In the genomic region with DNA sequence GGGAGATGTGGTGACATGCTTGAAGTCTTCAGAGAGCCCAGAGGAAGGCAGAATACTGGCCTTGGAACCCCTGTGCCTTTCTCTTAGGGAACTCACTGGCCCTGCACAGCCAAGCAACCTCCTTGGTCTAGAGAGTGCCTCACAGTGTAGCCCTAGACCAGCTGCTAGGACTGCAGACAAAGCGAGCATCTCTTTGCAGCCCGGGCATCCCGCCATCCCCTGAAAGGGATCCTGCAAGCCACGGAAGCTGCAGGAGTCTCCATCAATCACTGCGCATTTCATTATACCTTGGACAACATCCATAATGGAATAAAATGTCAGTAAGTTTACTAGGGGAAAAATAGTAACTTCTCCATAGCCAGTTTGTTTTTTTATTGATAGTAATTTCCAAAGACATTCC, we compare ENCODE assay signal across 13 mouse cellular contexts. TPM values are rescaled to one million over a fixed set of nuclear protein-coding genes. Genes with fewer than 3 reads are reported as not detected.
DNase-seq lines count a peak whose midpoint lies in the region; ATAC-seq and TF ChIP-seq lines count a peak whose summit lies in the region.
"Had no signal": no experiment of that assay in that cellular context is flagged by ENCODE, and none has a peak within 500 bp of the region (broad histone marks: within the 10 kb centered on the region; RNA-seq: fewer than 3 reads in every experiment).

No protein-coding gene starts in this region.

- H3K36me3 ChIP-seq in forebrain, embryonic 14.5 days (ENCODE audit: control insufficient read depth, insufficient read depth, low read length) = peaks cover 31% of the 10 kb centered on the region
- H3K36me3 ChIP-seq in liver, embryonic 12.5 days = no peaks in the 10 kb centered on the region
- no peaks in the 10 kb centered on the region for H3K36me3 ChIP-seq in liver, postnatal 0 days (replicated peaks; ENCODE audit: insufficient read depth, low read length)
- H3K36me3 ChIP-seq: heart, embryonic 10.5 days; liver, embryonic 15.5 days; stomach, embryonic 15.5 days had no signal

- H3K4me1 ChIP-seq in forebrain, embryonic 14.5 days (ENCODE audit: control insufficient read depth, insufficient read depth, low read length) = peaks cover 26% of the 10 kb centered on the region
- H3K4me1 ChIP-seq in liver, embryonic 12.5 days = no peaks in the 10 kb centered on the region
- no peaks in the 10 kb centered on the region for H3K4me1 ChIP-seq in liver, postnatal 0 days (ENCODE audit: insufficient read depth)
- H3K4me1 ChIP-seq: heart, embryonic 10.5 days; liver, embryonic 15.5 days; stomach, embryonic 15.5 days had no signal

- H3K9me3 ChIP-seq in forebrain, embryonic 14.5 days (replicated peaks; ENCODE audit: control insufficient read depth, low read length) = no peaks in the 10 kb centered on the region
- H3K9me3 ChIP-seq in liver, embryonic 12.5 days (replicated peaks) = no peaks in the 10 kb centered on the region
- no peaks in the 10 kb centered on the region for H3K9me3 ChIP-seq in liver, postnatal 0 days (ENCODE audit: low read length)
- H3K9me3 ChIP-seq: heart, embryonic 10.5 days; liver, embryonic 15.5 days; stomach, embryonic 15.5 days had no signal

- intact Hi-C loops in left cerebral cortex, postnatal 4 days (cut with DNase I) = no loop called here

- no peak for TF ChIP-seq CTCF in liver, postnatal 0 days (IDR thresholded peaks at IDR 0.05; ENCODE audit: low read depth)

- WGBS in forebrain, embryonic 14.5 days = 10% methylated on average over 5 of the region's 5 CpGs
- WGBS in liver, embryonic 12.5 days (ENCODE audit: insufficient replicate concordance) = 56% methylated on average over 5 of the region's 5 CpGs
- 51% methylated on average over 5 of the region's 5 CpGs for WGBS in liver, postnatal 0 days (ENCODE audit: insufficient replicate concordance)

- H3K27ac ChIP-seq in forebrain, embryonic 14.5 days (ENCODE audit: low read depth, low read length) = peak overlapping the region; percentile 77
- no peak overlapping the region for H3K27ac ChIP-seq in liver, embryonic 12.5 days
- no peak overlapping the region for H3K27ac ChIP-seq in liver, postnatal 0 days (ENCODE audit: low read depth)
- H3K27ac ChIP-seq: heart, embryonic 10.5 days; liver, embryonic 15.5 days; stomach, embryonic 15.5 days had no signal

- DNase-seq in frontal cortex, postnatal 10 days (ENCODE audit: low spot score in 2 of 2) = peak; percentile 46 to 62
- DNase-seq in frontal cortex, postnatal 36 days (ENCODE audit: low spot score in 2 of 2) = no peak
- peak; percentile 76 for DNase-seq in Muller cell, postnatal 12 days (ENCODE audit: inconsistent ontology term)
- DNase-seq in forebrain, embryonic 14.5 days (ENCODE audit: low spot score) = peak; percentile 87
- DNase-seq in left cerebral cortex, postnatal 4 days = peak; percentile 91
- DNase-seq in liver, postnatal 0 days = no peak
- DNase-seq in adrenal gland, adult (ENCODE audit: inconsistent age in 2 of 2, low spot score in 1 of 2) = no peak

- no peak overlapping the region for H3K4me2 ChIP-seq in forebrain, embryonic 14.5 days (ENCODE audit: low read length)
- H3K4me2 ChIP-seq in liver, embryonic 12.5 days = no peak overlapping the region
- no peak overlapping the region for H3K4me2 ChIP-seq in liver, postnatal 0 days (ENCODE audit: low read depth, low read length)
- H3K4me2 ChIP-seq: liver, embryonic 15.5 days; stomach, embryonic 15.5 days had no signal

- TF ChIP-seq EP300 in liver, postnatal 0 days (IDR thresholded peaks at IDR 0.05; ENCODE audit: low read depth) = no peak

- no peaks in the 10 kb centered on the region for H3K27me3 ChIP-seq in forebrain, embryonic 14.5 days (replicated peaks; ENCODE audit: control insufficient read depth, insufficient read depth, low read length)
- H3K27me3 ChIP-seq in liver, embryonic 12.5 days (replicated peaks) = no peaks in the 10 kb centered on the region
- H3K27me3 ChIP-seq in liver, postnatal 0 days (ENCODE audit: insufficient read depth, low read length) = no peaks in the 10 kb centered on the region
- H3K27me3 ChIP-seq: liver, embryonic 15.5 days; stomach, embryonic 15.5 days had no signal

- H3K9ac ChIP-seq in forebrain, embryonic 14.5 days (ENCODE audit: low read length) = no peak overlapping the region
- H3K9ac ChIP-seq in liver, embryonic 12.5 days = no peak overlapping the region
- no peak overlapping the region for H3K9ac ChIP-seq in liver, postnatal 0 days (replicated peaks)
- H3K9ac ChIP-seq: liver, embryonic 15.5 days; stomach, embryonic 15.5 days had no signal

- peak; percentile 58 for ATAC-seq in forebrain, embryonic 14.5 days
- ATAC-seq in liver, embryonic 12.5 days = no peak
- ATAC-seq in liver, postnatal 0 days = no peak
- ATAC-seq: activated CD4-positive, CD25-positive, alpha-beta regulatory T cell, adult 4 months had no signal

- no peak overlapping the region for H3K4me3 ChIP-seq in forebrain, embryonic 14.5 days (ENCODE audit: low read depth, low read length)
- no peak overlapping the region for H3K4me3 ChIP-seq in liver, embryonic 12.5 days
- H3K4me3 ChIP-seq in liver, postnatal 0 days (ENCODE audit: low read depth, low read length) = no peak overlapping the region
- H3K4me3 ChIP-seq: heart, embryonic 10.5 days; liver, embryonic 15.5 days; stomach, embryonic 15.5 days had no signal

RNA-seq across cellular contexts. Expression of a gene that starts 13.4 kb away (rescaled TPM):
- 23.1 and 31.7 TPM in 2 replicates for polyA plus RNA-seq in forebrain, embryonic 14.5 days (2014; fragmentation: Nextera tagmentation; extraction: Ambion mirVana)
- total RNA-seq in left cerebral cortex, postnatal 4 days (2021) = 10 to 100 TPM; 61.4 to 71.4 TPM
- 0.49 and 0.90 TPM in 2 replicates for polyA plus RNA-seq in liver, embryonic 12.5 days (2016; fragmentation: Nextera tagmentation; extraction: Ambion mirVana)
- 0.25 and 0.27 TPM in 2 replicates for polyA plus RNA-seq in liver, postnatal 0 days (2015; fragmentation: Nextera tagmentation; extraction: Ambion mirVana)
- total RNA-seq: neutrophil, adult 5-6 weeks had no signal
- polyA plus RNA-seq: activated CD4-positive, CD25-positive, alpha-beta regulatory T cell, adult 4 months had no signal

Comparison
In these comparisons a context has a peak if more than half of its experiments do, and no peak if none do; other contexts are left out.
1. DNase-seq: peak in frontal cortex, postnatal 10 days (2 of 2), Muller cell, postnatal 12 days (single experiment), forebrain, embryonic 14.5 days (single experiment) and left cerebral cortex, postnatal 4 days (single experiment); none in frontal cortex, postnatal 36 days (0 of 2), liver, postnatal 0 days (single experiment) and adrenal gland, adult (0 of 2).
2. RNA of a gene that starts 13.4 kb away (polyA plus RNA-seq): 23.1 to 31.7 TPM in forebrain, embryonic 14.5 days; 0.49 to 0.90 TPM in liver, embryonic 12.5 days and 0.25 to 0.27 TPM in liver, postnatal 0 days; every median in the first group is over 10 times any median in the second.